In genomic region chr3:152462900-152463299, GRCm38 (mm10) we compare ENCODE assay signal across 24 mouse cellular contexts.
DNase-seq lines count a peak whose midpoint lies in the region; ATAC-seq and TF ChIP-seq lines count a peak whose summit lies in the region.
"Had no signal": no experiment of that assay in that cellular context is flagged by ENCODE, and none has a peak within 500 bp of the region (broad histone marks: within the 10 kb centered on the region; RNA-seq: fewer than 3 reads in every experiment).

No protein-coding gene starts in this region.

- peaks cover 29% of the 10 kb centered on the region for H3K36me3 ChIP-seq in forebrain, embryonic 14.5 days (ENCODE audit: control insufficient read depth, insufficient read depth, low read length)

- TF ChIP-seq CTCF in gastrocnemius, adult 2 months (IDR thresholded peaks at IDR 0.05), result no peak
- no peak for TF ChIP-seq CTCF in layer of hippocampus, adult 2 months (conservative IDR thresholded peaks at IDR 0.05)

- 93% methylated on average over 10 of the region's 10 CpGs for WGBS in forebrain, embryonic 14.5 days

- H3K9ac ChIP-seq in forebrain, embryonic 14.5 days (ENCODE audit: low read length), result no peak overlapping the region
- H3K9ac ChIP-seq: forebrain, embryonic 13.5 days; forebrain, postnatal 0 days; heart, embryonic 13.5 days; hindbrain, embryonic 14.5 days had no signal

- DNase-seq in gastrocnemius, adult 2 months, result peak; percentile 39
- no peak for DNase-seq in gastrocnemius, postnatal 4 days (ENCODE audit: low spot score in 2 of 2)
- no peak for DNase-seq in layer of hippocampus, adult 2 months (ENCODE audit: low spot score in 2 of 2)
- DNase-seq in layer of hippocampus, adult 18-20 months (ENCODE audit: low spot score in 2 of 2), result no peak
- peak; percentile 54 for DNase-seq in lung, postnatal 36 days
- no peak for DNase-seq in lung, postnatal 10 days
- peak; percentile 49 for DNase-seq in skeletal muscle tissue, adult 2 months (ENCODE audit: low read depth, low spot score)
- no peak for DNase-seq in forebrain, embryonic 14.5 days (ENCODE audit: low spot score)
- DNase-seq: adrenal gland, adult 8-10 months; adrenal gland, postnatal 25 days; cerebellum, adult 11-12 months; cerebellum, adult 8-10 months; cerebellum, postnatal 10 days; forebrain, postnatal 0 days; gastrocnemius, postnatal 25 days; heart, adult 2 months; heart, postnatal 14 days; heart, postnatal 4 days had no signal

- H3K4me1 ChIP-seq in forebrain, embryonic 14.5 days (ENCODE audit: control insufficient read depth, insufficient read depth, low read length), result no peaks in the 10 kb centered on the region
- H3K4me1 ChIP-seq: forebrain, embryonic 13.5 days had no signal

- no peak overlapping the region for H3K4me2 ChIP-seq in forebrain, embryonic 14.5 days (ENCODE audit: low read length)
- H3K4me2 ChIP-seq: forebrain, embryonic 13.5 days; heart, embryonic 13.5 days; hindbrain, embryonic 14.5 days had no signal

- no peak overlapping the region for H3K4me3 ChIP-seq in gastrocnemius, adult 2 months
- no peak overlapping the region for H3K4me3 ChIP-seq in layer of hippocampus, adult 2 months
- no peak overlapping the region for H3K4me3 ChIP-seq in forebrain, embryonic 14.5 days (ENCODE audit: low read depth, low read length)
- H3K4me3 ChIP-seq: forebrain, embryonic 10.5 days; forebrain, embryonic 13.5 days; heart, adult 2 months; heart, embryonic 10.5 days; heart, embryonic 13.5 days had no signal

- intact Hi-C loops in gastrocnemius, adult 2 months (cut with DNase I), result no loop called here

- H3K27me3 ChIP-seq in forebrain, embryonic 14.5 days (replicated peaks; ENCODE audit: control insufficient read depth, insufficient read depth, low read length), result no peaks in the 10 kb centered on the region
- H3K27me3 ChIP-seq: forebrain, embryonic 13.5 days; heart, embryonic 13.5 days had no signal

- H3K9me3 ChIP-seq in forebrain, embryonic 14.5 days (replicated peaks; ENCODE audit: control insufficient read depth, low read length), result no peaks in the 10 kb centered on the region
- H3K9me3 ChIP-seq: forebrain, embryonic 10.5 days; forebrain, embryonic 13.5 days; heart, embryonic 10.5 days; heart, embryonic 13.5 days had no signal

- ATAC-seq in forebrain, embryonic 14.5 days, result no peak
- ATAC-seq: activated CD4-positive, CD25-positive, alpha-beta regulatory T cell, adult 4 months; forebrain, embryonic 13.5 days; forebrain, postnatal 0 days had no signal

- 0 out of 2 replicates have a peak overlapping the region, but pooled peaks have one; percentile 46 for H3K27ac ChIP-seq in gastrocnemius, adult 2 months
- H3K27ac ChIP-seq in layer of hippocampus, adult 2 months, result peak overlapping the region; percentile 28; the same call in 1 of the 2 replicates
- H3K27ac ChIP-seq in forebrain, embryonic 14.5 days (ENCODE audit: low read depth, low read length), result no peak overlapping the region
- H3K27ac ChIP-seq: forebrain, embryonic 10.5 days; forebrain, embryonic 13.5 days; heart, adult 2 months; heart, embryonic 10.5 days; heart, embryonic 13.5 days; hindbrain, embryonic 14.5 days had no signal

Comparison
In these comparisons a context has a peak if more than half of its experiments do, and no peak if none do; other contexts are left out.
1. DNase-seq: peak in gastrocnemius, adult 2 months (single experiment), lung, postnatal 36 days (single experiment) and skeletal muscle tissue, adult 2 months (single experiment); none in gastrocnemius, postnatal 4 days (0 of 2), layer of hippocampus, adult 2 months (0 of 2), layer of hippocampus, adult 18-20 months (0 of 2), lung, postnatal 10 days (single experiment) and forebrain, embryonic 14.5 days (single experiment).